Mouse (Mus musculus) megakaryocyte, embryonic 14.5 days (primary cell): ENCODE measurements around the gene Rhbdd1. TPM values are rescaled to one million over a fixed set of nuclear protein-coding genes. Genes with fewer than 3 reads are reported as not detected.

ENCODE experiments used
- H3K27me3 ChIP-seq: replicated peaks from 2 replicates; pipeline ENCODE3; 2012; ENCODE audit warnings: inconsistent platforms
- H3K36me3 ChIP-seq: replicated peaks from 2 replicates; pipeline ENCODE3; 2012; ENCODE audit warnings: low read length, inconsistent platforms, mixed read lengths
- H3K4me1 ChIP-seq: 2 replicates; pipeline ENCODE4 v1.6.1; 2012; ENCODE audit warnings: inconsistent platforms
- H3K4me3 ChIP-seq: replicated peaks from 2 replicates; pipeline ENCODE3; 2012; ENCODE audit warnings: moderate library complexity, mild to moderate bottlenecking, inconsistent platforms
- H3K9me3 ChIP-seq: 2 replicates; pipeline ENCODE4 v1.6.1; 2012; ENCODE audit warnings: inconsistent platforms
- FLI1 ChIP-seq: IDR thresholded peaks from 2 replicates; pipeline ENCODE4 v1.6.1; 2012; ENCODE audit warnings: low read length, inconsistent platforms, mixed read lengths
- GATA1 ChIP-seq: IDR thresholded peaks from 3 replicates; pipeline ENCODE4 v1.6.1; 2012; ENCODE audit warnings: mixed read lengths, low read length, inconsistent platforms, borderline replicate concordance
- polyA plus RNA-seq: library from polyadenylated mRNA; stranded (reverse); fragments of >175 nt; gene quantifications from 2 replicates; pipeline ENCODE4 v1.2.3, GENCODE M21; 2012; ENCODE audit warnings: low replicate concordance; ENCODE audit not compliant: insufficient read depth

The Rhbdd1 gene
- polyA plus RNA-seq = 1.2 TPM in 1 of 2 replicates, not detected in the other

GRCm38 (mm10) chr1:82316111-82316745 is at the start of gene Rhbdd1:
TSS of gene Rhbdd1 (plus strand) at chr1:82316452.
- Histone ChIP-seq H3K4me3 (peak within 1 kb of the TSS; percentile 97), H3K36me3 (peaks cover 12% of the 10 kb centered on the region), H3K9me3 (no peaks in the 10 kb centered on the region), H3K27me3 (peaks cover 7% of the 10 kb centered on the region), H3K4me1 (peaks cover 26% of the 10 kb centered on the region)
- peak; percentile 92 for TF ChIP-seq FLI1
- TF ChIP-seq GATA1 = no peak

GRCm38 (mm10) chr1:82267547-82267946 is 48.7 kb upstream of the Rhbdd1 start:
- Histone ChIP-seq H3K4me1 (no peaks in the 10 kb centered on the region), H3K36me3 (no peaks in the 10 kb centered on the region), H3K4me3 (no peak overlapping the region), H3K9me3 (no peaks in the 10 kb centered on the region), H3K27me3 (no peaks in the 10 kb centered on the region)
- TF ChIP-seq FLI1 = no peak
- no peak for TF ChIP-seq GATA1

DNA sequence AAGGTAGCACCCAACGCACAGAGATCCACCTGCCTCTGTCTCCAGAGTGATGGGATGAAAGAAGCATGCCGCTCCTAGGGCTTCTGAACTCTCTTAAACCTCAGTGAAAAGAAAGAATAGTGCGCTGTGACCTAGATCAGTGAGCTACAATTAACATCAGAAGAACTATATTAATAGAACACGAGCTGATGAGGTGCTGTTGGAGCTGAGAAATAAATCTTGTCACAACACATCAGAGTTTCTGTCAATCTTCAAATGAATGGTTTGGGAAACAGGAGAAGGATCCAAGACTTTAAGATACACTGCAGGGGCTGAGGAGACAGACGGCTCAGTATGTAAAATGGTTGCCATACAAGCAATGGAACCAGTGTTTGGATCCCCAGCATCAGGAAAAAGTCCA is 44.0 kb upstream of the Rhbdd1 start:
- Histone ChIP-seq H3K4me3 (no peak overlapping the region), H3K9me3 (no peaks in the 10 kb centered on the region), H3K27me3 (peaks cover 3% of the 10 kb centered on the region), H3K4me1 (no peaks in the 10 kb centered on the region), H3K36me3 (no peaks in the 10 kb centered on the region)
- TF ChIP-seq GATA1 (no peak), FLI1 (no peak)

DNA sequence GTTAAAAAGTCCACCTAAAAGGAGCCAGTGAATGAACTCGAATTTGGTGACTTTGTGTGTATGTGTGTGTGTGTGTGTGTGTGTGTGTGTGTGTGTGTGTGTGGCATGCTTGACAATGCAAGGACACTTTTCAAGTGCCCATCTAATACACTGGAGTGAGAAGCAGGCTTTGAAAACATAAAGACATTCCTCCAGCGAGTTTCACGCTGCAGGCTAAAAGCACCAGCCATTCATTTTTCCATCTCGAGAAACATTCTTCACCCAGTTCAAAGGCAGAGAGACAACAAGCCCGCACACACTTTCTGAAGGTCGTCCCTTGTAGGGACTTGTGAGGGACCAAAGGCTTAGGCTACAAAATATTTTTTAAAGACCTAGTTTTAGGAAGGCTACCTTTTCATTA is 42.7 kb upstream of the Rhbdd1 start:
- TF ChIP-seq GATA1 (no peak), FLI1 (no peak)
- Histone ChIP-seq H3K36me3 (no peaks in the 10 kb centered on the region), H3K4me1 (no peaks in the 10 kb centered on the region), H3K4me3 (no peak overlapping the region), H3K27me3 (peaks cover 5% of the 10 kb centered on the region), H3K9me3 (no peaks in the 10 kb centered on the region)

GRCm38 (mm10) chr1:82274361-82274760 is 41.9 kb upstream of the Rhbdd1 start:
- Histone ChIP-seq H3K9me3 (no peaks in the 10 kb centered on the region), H3K4me3 (no peak overlapping the region), H3K36me3 (no peaks in the 10 kb centered on the region), H3K27me3 (peaks cover 5% of the 10 kb centered on the region), H3K4me1 (no peaks in the 10 kb centered on the region)
- TF ChIP-seq GATA1 = no peak
- no peak for TF ChIP-seq FLI1

DNA sequence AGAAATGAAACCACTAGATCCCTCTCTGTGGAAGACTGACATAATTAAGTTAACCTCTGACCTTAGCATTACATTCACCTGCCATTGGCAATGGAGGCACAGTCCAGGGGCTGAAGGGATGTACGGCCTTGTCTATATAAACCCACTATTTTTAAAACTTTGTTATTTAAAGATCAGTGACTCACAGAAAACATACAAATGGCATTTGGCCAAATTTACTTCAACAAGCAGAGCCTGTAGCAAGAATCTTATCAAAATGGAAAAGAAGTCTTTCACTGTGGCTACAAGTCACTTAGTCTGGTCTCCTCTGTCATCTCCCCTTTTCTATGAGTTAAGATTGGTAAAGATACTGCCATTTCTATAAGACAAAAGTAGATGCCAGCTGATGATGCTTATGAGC is 36.5 kb upstream of the Rhbdd1 start:
- Histone ChIP-seq H3K4me1 (peaks cover 10% of the 10 kb centered on the region), H3K36me3 (no peaks in the 10 kb centered on the region), H3K9me3 (no peaks in the 10 kb centered on the region; the same call in 1 of the 2 replicates), H3K27me3 (peaks cover 15% of the 10 kb centered on the region), H3K4me3 (no peak overlapping the region)
- TF ChIP-seq GATA1 (no peak), FLI1 (no peak)

DNA sequence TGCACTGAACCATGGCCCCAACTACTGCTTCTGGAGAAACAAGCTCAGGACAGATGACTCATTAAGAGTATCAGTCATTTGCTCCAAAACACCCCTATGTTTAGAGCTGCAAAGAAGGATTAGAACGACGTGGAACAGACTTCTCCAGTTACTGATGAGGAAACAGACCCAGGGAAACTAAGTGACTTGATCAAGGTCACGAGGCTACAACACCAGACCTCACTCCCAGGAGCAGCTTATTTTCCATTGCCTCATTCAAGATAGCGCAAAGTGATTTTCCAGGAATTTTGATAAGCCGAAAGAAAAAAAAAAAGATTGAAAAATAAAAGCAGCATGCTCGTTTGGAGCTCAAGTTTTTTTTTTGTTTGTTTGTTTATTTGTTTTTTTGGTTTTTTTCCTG is 34.4 kb upstream of the Rhbdd1 start:
- Histone ChIP-seq H3K9me3 (no peaks in the 10 kb centered on the region; the same call in 1 of the 2 replicates), H3K36me3 (no peaks in the 10 kb centered on the region), H3K4me1 (peaks cover 10% of the 10 kb centered on the region), H3K27me3 (peaks cover 26% of the 10 kb centered on the region), H3K4me3 (no peak overlapping the region)
- no peak for TF ChIP-seq GATA1
- TF ChIP-seq FLI1 = no peak

- peaks cover 4% of the 10 kb centered on the region; the same call in 1 of the 2 replicates for H3K9me3 ChIP-seq
- no peaks in the 10 kb centered on the region for H3K36me3 ChIP-seq
- no peak for TF ChIP-seq GATA1
- TF ChIP-seq FLI1 = no peak
- peaks cover 39% of the 10 kb centered on the region for H3K27me3 ChIP-seq
- H3K4me3 ChIP-seq = peak overlapping the region; percentile 90
- H3K4me1 ChIP-seq = peaks cover 10% of the 10 kb centered on the region
These were observed 33.1 kb upstream of the Rhbdd1 start for GRCm38 (mm10) chr1:82282992-82283611.

GRCm38 (mm10) chr1:82283901-82284301 is 32.4 kb upstream of the Rhbdd1 start:
- Histone ChIP-seq H3K36me3 (no peaks in the 10 kb centered on the region), H3K27me3 (peaks cover 46% of the 10 kb centered on the region), H3K4me1 (peaks cover 10% of the 10 kb centered on the region), H3K9me3 (peaks cover 12% of the 10 kb centered on the region), H3K4me3 (no peak overlapping the region)
- TF ChIP-seq GATA1 = no peak
- TF ChIP-seq FLI1 = no peak

DNA sequence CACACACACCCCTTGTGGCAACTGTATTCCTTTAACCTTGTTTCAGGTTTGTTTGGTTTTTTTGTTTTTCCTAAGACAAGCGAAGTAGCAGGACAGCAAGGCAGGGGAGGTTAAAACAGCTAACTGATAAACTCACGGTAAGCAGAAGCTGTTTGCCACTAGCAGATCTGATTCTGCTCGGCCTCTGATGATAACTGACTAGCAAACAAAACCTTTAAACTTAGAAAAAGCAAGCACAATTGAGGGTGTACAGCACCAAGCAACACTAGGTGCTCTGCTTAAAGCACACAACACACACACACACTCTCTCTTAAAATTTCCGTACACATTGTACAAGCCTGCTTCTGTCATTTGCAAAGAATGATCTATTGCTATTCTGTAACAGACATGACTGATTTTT is 31.8 kb upstream of the Rhbdd1 start:
- H3K27me3 ChIP-seq = peaks cover 51% of the 10 kb centered on the region
- no peak overlapping the region for H3K4me3 ChIP-seq
- no peak for TF ChIP-seq FLI1
- H3K4me1 ChIP-seq = peaks cover 12% of the 10 kb centered on the region
- no peaks in the 10 kb centered on the region for H3K36me3 ChIP-seq
- peaks cover 17% of the 10 kb centered on the region for H3K9me3 ChIP-seq
